In the genomic region with DNA sequence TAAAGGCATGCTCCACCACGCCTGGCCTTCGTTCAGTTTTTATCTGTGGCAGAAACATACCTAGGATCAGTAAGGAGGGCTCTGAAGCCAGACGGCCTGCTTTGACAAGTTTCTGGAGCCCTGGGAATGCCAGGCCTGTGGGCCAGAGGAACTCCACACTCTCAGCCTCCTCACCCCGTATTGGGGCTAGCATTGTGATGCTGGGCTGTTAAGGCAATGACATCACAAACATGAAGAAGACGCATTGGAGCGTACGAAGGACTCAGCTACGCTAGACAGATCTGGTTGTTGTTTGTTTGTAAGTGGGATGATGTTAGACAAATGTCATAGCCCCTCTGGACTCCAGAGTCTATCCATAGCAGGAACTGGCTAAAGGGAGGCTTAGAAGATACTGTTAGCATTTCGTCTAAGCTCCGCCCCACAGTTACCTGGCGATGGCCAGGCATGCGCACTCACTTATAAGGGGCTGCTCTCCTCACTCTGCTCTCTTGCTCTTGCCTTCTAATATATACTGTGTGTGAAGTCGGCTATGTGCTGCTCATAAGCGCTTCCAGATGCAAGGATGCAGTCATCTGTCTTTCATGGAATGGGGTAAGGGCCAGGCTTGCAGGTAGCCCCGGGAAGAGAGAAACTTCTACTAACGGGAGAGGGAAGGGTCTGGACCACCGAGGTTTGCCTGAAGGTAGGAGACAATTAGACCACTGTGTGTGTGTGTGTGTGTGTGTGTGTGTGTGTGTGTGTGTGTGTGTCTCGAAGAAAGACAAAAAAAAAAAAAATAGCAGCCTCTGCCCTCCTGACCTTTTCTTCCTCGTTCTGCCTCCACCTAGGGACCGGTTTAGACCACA, we compare ENCODE assay signal across 17 mouse cellular contexts. TPM values are rescaled to one million over a fixed set of nuclear protein-coding genes. Genes with fewer than 3 reads are reported as not detected.
DNase-seq lines count a peak whose midpoint lies in the region; ATAC-seq lines count a peak whose summit lies in the region.
"Had no signal": no experiment of that assay in that cellular context is flagged by ENCODE, and none has a peak within 500 bp of the region (broad histone marks: within the 10 kb centered on the region; RNA-seq: fewer than 3 reads in every experiment).

No protein-coding gene starts in this region.

- H3K9me3 ChIP-seq in hindbrain, embryonic 10.5 days = no peaks in the 10 kb centered on the region
- no peaks in the 10 kb centered on the region for H3K9me3 ChIP-seq in hindbrain, embryonic 13.5 days
- H3K9me3 ChIP-seq in neural tube, embryonic 15.5 days (replicated peaks) = no peaks in the 10 kb centered on the region
- no peaks in the 10 kb centered on the region for H3K9me3 ChIP-seq in embryonic facial prominence, embryonic 14.5 days (ENCODE audit: control insufficient read depth, low read length)
- H3K9me3 ChIP-seq in neural tube, embryonic 11.5 days (ENCODE audit: control insufficient read depth, low read length) = no peaks in the 10 kb centered on the region
- H3K9me3 ChIP-seq: hindbrain, embryonic 15.5 days; liver, embryonic 13.5 days had no signal

- peak overlapping the region; percentile 67; the same call in 1 of the 2 replicates for H3K27ac ChIP-seq in hindbrain, embryonic 10.5 days
- H3K27ac ChIP-seq in hindbrain, embryonic 13.5 days = no peak overlapping the region
- no peak overlapping the region for H3K27ac ChIP-seq in neural tube, embryonic 15.5 days (replicated peaks)
- no peak overlapping the region for H3K27ac ChIP-seq in embryonic facial prominence, embryonic 14.5 days (replicated peaks; ENCODE audit: low read depth, low read length)
- H3K27ac ChIP-seq in neural tube, embryonic 11.5 days (ENCODE audit: low read depth, low read length) = no peak overlapping the region
- H3K27ac ChIP-seq: hindbrain, embryonic 15.5 days; liver, embryonic 13.5 days; stomach, postnatal 0 days had no signal

- H3K4me3 ChIP-seq in hindbrain, embryonic 10.5 days = no peak overlapping the region
- no peak overlapping the region for H3K4me3 ChIP-seq in hindbrain, embryonic 13.5 days
- no peak overlapping the region for H3K4me3 ChIP-seq in neural tube, embryonic 15.5 days (replicated peaks)
- no peak overlapping the region for H3K4me3 ChIP-seq in embryonic facial prominence, embryonic 14.5 days (ENCODE audit: low read depth, low read length)
- H3K4me3 ChIP-seq in neural tube, embryonic 11.5 days (ENCODE audit: low read depth, low read length) = no peak overlapping the region
- H3K4me3 ChIP-seq: hindbrain, embryonic 15.5 days; liver, embryonic 13.5 days; megakaryocyte, embryonic 14.5 days had no signal

- H3K27me3 ChIP-seq in hindbrain, embryonic 10.5 days (ENCODE audit: insufficient read depth, poor library complexity, severe bottlenecking) = 0 out of 2 replicates have a peak, but pooled peaks cover 11% of the 10 kb centered on the region
- H3K27me3 ChIP-seq in hindbrain, embryonic 13.5 days = no peaks in the 10 kb centered on the region
- no peaks in the 10 kb centered on the region for H3K27me3 ChIP-seq in neural tube, embryonic 15.5 days (replicated peaks)
- no peaks in the 10 kb centered on the region for H3K27me3 ChIP-seq in embryonic facial prominence, embryonic 14.5 days (replicated peaks; ENCODE audit: control insufficient read depth, insufficient read depth, low read length)
- H3K27me3 ChIP-seq in neural tube, embryonic 11.5 days (ENCODE audit: control insufficient read depth, insufficient read depth, low read length) = no peaks in the 10 kb centered on the region
- H3K27me3 ChIP-seq: hindbrain, embryonic 15.5 days; liver, embryonic 13.5 days; megakaryocyte, embryonic 14.5 days had no signal

- DNase-seq in hindbrain, embryonic 10.5 days (ENCODE audit: low spot score) = peak; percentile 44
- peak; percentile 48 for DNase-seq in neural tube, embryonic 10.5 days (ENCODE audit: extremely low spot score, low spot score)
- no peak for DNase-seq in embryonic facial prominence, embryonic 14.5 days (ENCODE audit: low spot score)
- peak; percentile 45 for DNase-seq in neural tube, embryonic 11.5 days (ENCODE audit: low spot score)
- DNase-seq in left cerebral cortex, postnatal 36 days (ENCODE audit: low spot score in 2 of 2) = no peak
- no peak for DNase-seq in frontal cortex, postnatal 25 days (ENCODE audit: low spot score in 2 of 2)
- DNase-seq: cerebellum, adult 9-11 months; gastrocnemius, postnatal 14 days; kidney, adult 18-20 months; liver, embryonic 13.5 days; lung, postnatal 14 days; thymus, postnatal 36 days had no signal

- ATAC-seq in hindbrain, embryonic 13.5 days (ENCODE audit: low FRiP score) = no peak
- no peak for ATAC-seq in neural tube, embryonic 15.5 days (ENCODE audit: low FRiP score)
- ATAC-seq in embryonic facial prominence, embryonic 14.5 days (ENCODE audit: low read depth) = 0 out of 2 replicates have a peak, but pooled peaks have one; percentile 30
- no peak for ATAC-seq in neural tube, embryonic 11.5 days (ENCODE audit: insufficient read depth, low FRiP score, low TSS enrichment)

- no peaks in the 10 kb centered on the region for H3K36me3 ChIP-seq in hindbrain, embryonic 10.5 days
- no peaks in the 10 kb centered on the region for H3K36me3 ChIP-seq in hindbrain, embryonic 13.5 days
- no peaks in the 10 kb centered on the region for H3K36me3 ChIP-seq in neural tube, embryonic 15.5 days
- no peaks in the 10 kb centered on the region for H3K36me3 ChIP-seq in embryonic facial prominence, embryonic 14.5 days (ENCODE audit: control insufficient read depth, insufficient read depth, low read length)
- H3K36me3 ChIP-seq in neural tube, embryonic 11.5 days (ENCODE audit: control insufficient read depth, insufficient read depth, low read length) = no peaks in the 10 kb centered on the region
- H3K36me3 ChIP-seq: hindbrain, embryonic 15.5 days; liver, embryonic 13.5 days had no signal

- no peak overlapping the region for H3K4me2 ChIP-seq in hindbrain, embryonic 13.5 days
- no peak overlapping the region for H3K4me2 ChIP-seq in neural tube, embryonic 15.5 days
- no peak overlapping the region for H3K4me2 ChIP-seq in embryonic facial prominence, embryonic 14.5 days (ENCODE audit: low read depth, low read length)
- no peak overlapping the region for H3K4me2 ChIP-seq in neural tube, embryonic 11.5 days (ENCODE audit: low read depth)
- H3K4me2 ChIP-seq: hindbrain, embryonic 15.5 days; liver, embryonic 13.5 days had no signal

- peaks cover 58% of the 10 kb centered on the region for H3K4me1 ChIP-seq in hindbrain, embryonic 10.5 days (replicated peaks)
- peaks cover 16% of the 10 kb centered on the region for H3K4me1 ChIP-seq in hindbrain, embryonic 13.5 days (replicated peaks)
- H3K4me1 ChIP-seq in neural tube, embryonic 15.5 days = no peaks in the 10 kb centered on the region
- no peaks in the 10 kb centered on the region; the same call in 1 of the 2 replicates for H3K4me1 ChIP-seq in embryonic facial prominence, embryonic 14.5 days (ENCODE audit: control insufficient read depth, insufficient read depth, low read length)
- H3K4me1 ChIP-seq in neural tube, embryonic 11.5 days (ENCODE audit: control insufficient read depth, insufficient read depth, low read length) = peaks cover 10% of the 10 kb centered on the region
- H3K4me1 ChIP-seq: liver, embryonic 13.5 days; megakaryocyte, embryonic 14.5 days had no signal

- intact Hi-C loops in left cerebral cortex, postnatal 36 days (cut with DNase I) = no loop called here

- 56% methylated on average over 20 of the region's 20 CpGs for WGBS in hindbrain, embryonic 10.5 days
- 59% methylated on average over 20 of the region's 20 CpGs for WGBS in hindbrain, embryonic 13.5 days
- WGBS in neural tube, embryonic 15.5 days = 70% methylated on average over 20 of the region's 20 CpGs
- WGBS in embryonic facial prominence, embryonic 14.5 days = 40% methylated on average over 18 of the region's 20 CpGs
- WGBS in neural tube, embryonic 11.5 days = 55% methylated on average over 20 of the region's 20 CpGs

- H3K9ac ChIP-seq in hindbrain, embryonic 13.5 days = no peak overlapping the region
- no peak overlapping the region for H3K9ac ChIP-seq in neural tube, embryonic 15.5 days (replicated peaks)
- no peak overlapping the region for H3K9ac ChIP-seq in embryonic facial prominence, embryonic 14.5 days (ENCODE audit: low read depth, low read length)
- H3K9ac ChIP-seq in neural tube, embryonic 11.5 days (ENCODE audit: low read length) = no peak overlapping the region
- H3K9ac ChIP-seq: hindbrain, embryonic 15.5 days; liver, embryonic 13.5 days had no signal

RNA-seq across cellular contexts. Expression of a gene that starts 38.2 kb away (rescaled TPM):
- polyA plus RNA-seq in hindbrain, embryonic 10.5 days (2016; fragmentation: Nextera tagmentation; extraction: Ambion mirVana) = 60.8 and 71.8 TPM in 2 replicates
- polyA plus RNA-seq in hindbrain, embryonic 13.5 days (2015; fragmentation: Nextera tagmentation; extraction: Ambion mirVana) = 77.5 and 88.4 TPM in 2 replicates
- 98.3 and 98.4 TPM in 2 replicates for polyA plus RNA-seq in neural tube, embryonic 15.5 days (2015; fragmentation: Nextera tagmentation; extraction: Ambion mirVana)
- polyA plus RNA-seq in embryonic facial prominence, embryonic 14.5 days (2014; fragmentation: Nextera tagmentation; extraction: Ambion mirVana) = 73.2 and 73.8 TPM in 2 replicates
- 83.3 and 83.6 TPM in 2 replicates for polyA plus RNA-seq in neural tube, embryonic 11.5 days (2014; fragmentation: Nextera tagmentation; extraction: Ambion mirVana)
- 100 to 1,000 TPM; 236 to 271 TPM for total RNA-seq in left cerebral cortex, postnatal 36 days (2021)

Comparison
In these comparisons a context has a peak if more than half of its experiments do, and no peak if none do; other contexts are left out.
1. DNase-seq: peak in hindbrain, embryonic 10.5 days (single experiment), neural tube, embryonic 10.5 days (single experiment) and neural tube, embryonic 11.5 days (single experiment); none in embryonic facial prominence, embryonic 14.5 days (single experiment), left cerebral cortex, postnatal 36 days (0 of 2) and frontal cortex, postnatal 25 days (0 of 2).